Mouse (Mus musculus) cortical plate, adult 2 months (tissue): ENCODE results near the gene Smim1.

Experiments
- CTCF ChIP-seq: fragments of 200-500 bp; IDR thresholded peaks from 2 replicates; pipeline ENCODE4 v1.5.1; 2011; ENCODE audit warnings: mild to moderate bottlenecking, control low read depth, low read length; ENCODE audit not compliant: insufficient read depth; ENCODE audit errors: extremely low read depth
- POLR2A ChIP-seq: fragments of 200-500 bp; IDR thresholded peaks from 2 replicates; pipeline ENCODE4 v1.6.1; 2011; ENCODE audit warnings: mild to moderate bottlenecking, low read length, control low read depth; ENCODE audit not compliant: insufficient read depth; ENCODE audit errors: extremely low read depth

- peak; percentile 80; the same call in 1 of the 2 replicates for TF ChIP-seq POLR2A
- no peak for TF ChIP-seq CTCF
Measured at GRCm38 (mm10) chr4:153974431-153975291, 51.4 kb downstream of the Smim1 start, which contains the start of the genes Dffb and Cep104.
